Mouse (Mus musculus) hindbrain, embryonic 15.5 days (tissue): ENCODE data around the gene Specc1l. TPM values are rescaled to one million over a fixed set of nuclear protein-coding genes. Genes with fewer than 3 reads are reported as not detected.

Experiments used
- ATAC-seq: fragments of 200-750 bp; cut with Nextera tagmentation; 2 replicates; pipeline ENCODE4 v1.8.0; 2017; ENCODE audit warnings: low read depth, moderate number of reproducible peaks, moderate TSS enrichment; ENCODE audit not compliant: low FRiP score
- H3K27ac ChIP-seq: fragments of 300-500 bp; sonication (generic); replicated peaks from 2 replicates; pipeline ENCODE4 v1.5.1; 2015; ENCODE audit warnings: mild to moderate bottlenecking, inconsistent platforms
- H3K27me3 ChIP-seq: fragments of 300-500 bp; sonication (generic); 2 replicates; pipeline ENCODE4 v1.6.1; 2015; ENCODE audit warnings: control low read depth, inconsistent platforms
- H3K36me3 ChIP-seq: fragments of 300-500 bp; sonication (generic); 2 replicates; pipeline ENCODE4 v1.6.1; 2015; ENCODE audit warnings: control low read depth, inconsistent platforms
- H3K4me1 ChIP-seq: fragments of 300-500 bp; sonication (generic); replicated peaks from 2 replicates; pipeline ENCODE4 v1.6.1; 2015; ENCODE audit warnings: control low read depth, inconsistent platforms
- H3K4me2 ChIP-seq: fragments of 300-500 bp; sonication (generic); 2 replicates; pipeline ENCODE4 v1.6.1; 2015; ENCODE audit warnings: moderate library complexity, mild to moderate bottlenecking, inconsistent platforms
- H3K4me3 ChIP-seq: fragments of 300-500 bp; sonication (generic); 2 replicates; pipeline ENCODE4 v1.5.1; 2015; ENCODE audit warnings: mild to moderate bottlenecking, inconsistent platforms
- H3K9ac ChIP-seq: fragments of 300-500 bp; sonication (generic); 2 replicates; pipeline ENCODE4 v1.6.1; 2015; ENCODE audit warnings: inconsistent platforms
- H3K9me3 ChIP-seq: fragments of 300-500 bp; sonication (generic); 2 replicates; pipeline ENCODE4 v1.6.1; 2016; ENCODE audit warnings: control low read depth, inconsistent platforms
- WGBS: fragments of 180-500 bp; shearing (Covaris S2); methylation state at CpG from one replicate; pipeline ENCODE4 v1.1.7; 2015; 5-methylcytosine and 5-hydroxymethylcytosine counted together
- polyA plus RNA-seq: library from polyadenylated mRNA; unstranded; fragments of >200 nt; fragmentation: Nextera tagmentation; extraction: Ambion mirVana; gene quantifications from 2 replicates; pipeline ENCODE4 v1.2.1, GENCODE M21; 2015

Specc1l gene
- polyA plus RNA-seq: 30.5 and 30.8 TPM in 2 replicates

DNA sequence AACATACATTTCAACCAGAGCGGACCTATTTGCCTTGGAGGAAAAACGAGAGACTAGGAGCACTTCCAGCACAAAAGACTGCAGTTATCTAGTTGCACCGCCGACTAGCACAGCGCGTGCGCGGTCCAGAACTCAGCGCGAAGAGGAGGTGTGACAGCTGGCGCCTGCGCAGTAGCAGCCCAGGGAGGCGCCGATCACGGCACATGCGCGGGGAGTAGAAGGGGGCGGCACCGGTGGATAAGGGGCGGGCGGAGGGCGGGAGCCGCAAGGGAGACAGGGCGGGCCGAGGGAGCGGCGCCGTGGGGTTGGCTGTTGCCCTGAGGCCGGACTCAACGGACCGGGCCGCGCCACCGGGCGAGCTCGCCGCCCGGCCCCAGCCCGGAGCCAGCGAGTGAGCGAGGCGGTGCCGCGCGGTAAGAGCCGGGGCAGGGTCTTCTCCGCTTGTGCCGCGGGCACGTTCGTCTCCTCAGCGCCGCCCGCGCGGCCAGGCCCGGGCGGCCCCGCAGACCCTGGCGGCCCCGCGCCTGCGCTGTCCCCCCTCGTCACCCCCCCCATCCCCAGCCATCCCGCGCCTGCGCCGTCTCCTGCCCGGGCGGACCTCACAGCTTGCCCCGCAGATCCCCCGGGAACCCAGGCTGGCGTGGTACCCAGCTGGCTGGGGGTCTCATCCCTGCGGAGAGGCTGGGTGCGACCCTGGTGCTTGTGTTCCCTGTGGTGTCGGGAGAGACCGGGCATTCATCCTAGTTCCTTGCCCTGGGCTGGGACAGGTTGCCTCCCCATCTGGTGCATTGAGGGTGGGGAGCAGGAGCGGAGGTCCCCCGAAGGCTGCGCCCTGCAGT lies at the start of gene Specc1l:
Gene Specc1l (plus strand): TSS at position 267 of the 839 bp plus-strand sequence.
- Histone ChIP-seq H3K27me3 (no peaks in the 10 kb centered on the region), H3K4me3 (peak within 1 kb of the TSS; percentile 79), H3K4me1 (peaks cover 20% of the 10 kb centered on the region), H3K27ac (peak within 1 kb of the TSS; percentile 99), H3K4me2 (peak within 1 kb of the TSS; percentile 57), H3K9ac (peak within 1 kb of the TSS; percentile 81), H3K9me3 (no peaks in the 10 kb centered on the region), H3K36me3 (no peaks in the 10 kb centered on the region)
- 0% methylated on average over 59 of the region's 80 CpGs for WGBS
- peak; percentile 99 for ATAC-seq

DNA sequence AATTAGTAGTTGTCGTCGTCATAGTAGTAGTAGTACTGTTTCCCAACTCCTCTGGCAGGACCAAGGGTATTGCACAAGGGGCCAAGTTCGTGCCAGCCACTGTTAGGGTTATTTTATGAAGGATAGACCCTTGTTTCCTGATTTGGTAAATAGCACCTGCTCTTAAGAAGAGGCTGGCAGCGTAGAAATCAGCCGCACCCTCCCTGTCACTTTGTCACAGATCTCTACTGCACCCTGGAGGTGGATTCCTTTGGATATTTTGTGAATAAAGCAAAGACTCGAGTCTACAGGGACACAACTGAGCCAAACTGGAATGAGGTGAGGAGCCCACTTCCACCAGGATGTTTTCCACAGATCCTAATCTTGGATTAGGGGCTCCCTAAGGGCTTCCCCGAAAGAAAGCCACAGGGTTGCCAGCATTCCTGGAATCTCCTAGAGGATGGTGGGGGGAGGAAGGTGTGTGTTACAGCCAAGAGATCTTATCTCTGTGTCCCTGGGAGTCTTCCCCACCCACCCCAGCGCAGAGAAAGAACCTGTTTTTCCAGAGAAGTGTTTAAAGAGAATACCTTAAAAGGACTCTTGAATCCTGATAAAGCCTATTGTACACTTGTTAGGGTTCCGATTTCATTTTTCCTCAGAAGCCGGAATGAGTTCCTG lies 45.9 kb upstream of the Specc1l start:
- Histone ChIP-seq H3K9ac (no peak overlapping the region), H3K4me2 (no peak overlapping the region), H3K27me3 (no peaks in the 10 kb centered on the region), H3K36me3 (peaks cover 66% of the 10 kb centered on the region), H3K4me3 (no peak overlapping the region), H3K9me3 (no peaks in the 10 kb centered on the region), H3K4me1 (no peaks in the 10 kb centered on the region), H3K27ac (no peak overlapping the region)
- WGBS: 85% methylated on average over 10 of the region's 10 CpGs
- ATAC-seq: no peak

DNA sequence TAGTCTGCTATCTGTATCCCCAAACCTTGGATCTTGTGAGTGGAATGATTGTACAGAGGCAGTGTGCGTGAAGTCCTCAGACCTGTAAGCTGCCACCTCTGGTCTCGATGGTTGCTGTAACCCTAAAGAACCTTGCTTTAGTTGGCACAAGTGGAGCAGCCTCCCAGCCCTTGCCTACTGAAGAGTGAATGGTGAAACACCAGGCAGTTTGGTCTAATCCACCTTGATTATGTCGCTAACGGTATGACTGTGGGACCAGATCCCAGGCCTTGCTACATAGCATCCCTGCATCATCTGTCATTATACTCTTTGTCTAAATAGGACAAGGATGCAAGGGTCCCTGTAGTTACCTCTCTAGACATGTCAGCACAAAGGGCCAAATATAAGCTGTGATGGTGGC lies 45.3 kb upstream of the Specc1l start:
- Histone ChIP-seq H3K9ac (no peak overlapping the region), H3K36me3 (peaks cover 71% of the 10 kb centered on the region), H3K4me1 (no peaks in the 10 kb centered on the region), H3K4me2 (no peak overlapping the region), H3K27ac (no peak overlapping the region), H3K9me3 (no peaks in the 10 kb centered on the region), H3K4me3 (no peak overlapping the region), H3K27me3 (no peaks in the 10 kb centered on the region)
- 97% methylated on average over 4 of the region's 4 CpGs for WGBS
- ATAC-seq: no peak

DNA sequence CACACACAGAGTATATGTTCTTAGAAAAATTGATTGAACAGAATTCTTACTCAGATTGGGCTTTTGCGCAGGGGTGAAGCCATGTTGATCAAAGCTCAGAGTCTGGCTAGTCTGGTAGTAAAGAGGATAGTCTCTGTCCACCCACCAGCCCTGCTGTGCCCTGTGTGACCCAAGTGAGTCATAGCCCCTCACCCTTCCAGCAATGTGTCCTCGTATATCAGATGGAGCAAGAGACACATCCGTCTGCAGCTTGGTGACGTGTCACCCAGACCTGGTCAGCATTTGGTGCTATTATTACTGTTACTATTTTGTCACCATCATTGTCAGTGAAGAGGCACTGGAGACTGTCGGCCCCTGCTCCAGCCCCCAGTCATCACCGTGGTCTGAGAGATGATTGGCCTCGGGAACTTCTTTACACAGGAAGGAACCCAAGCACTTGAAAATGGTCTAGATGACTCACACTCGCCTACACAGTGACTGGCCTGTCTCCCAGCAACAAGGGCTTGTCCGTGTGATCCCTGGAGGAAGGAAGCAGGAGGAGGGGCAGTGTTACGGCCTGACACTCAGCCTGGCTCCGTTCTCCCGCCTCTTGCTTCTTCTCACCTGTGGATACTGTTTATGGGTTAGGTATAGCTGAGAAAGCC lies 41.5 kb upstream of the Specc1l start:
- Histone ChIP-seq H3K4me1 (no peaks in the 10 kb centered on the region), H3K9ac (no peak overlapping the region), H3K27ac (no peak overlapping the region), H3K9me3 (no peaks in the 10 kb centered on the region), H3K27me3 (no peaks in the 10 kb centered on the region), H3K4me3 (no peak overlapping the region), H3K36me3 (peaks cover 54% of the 10 kb centered on the region), H3K4me2 (no peak overlapping the region)
- no peak for ATAC-seq
- WGBS: 79% methylated on average over 12 of the region's 12 CpGs

DNA sequence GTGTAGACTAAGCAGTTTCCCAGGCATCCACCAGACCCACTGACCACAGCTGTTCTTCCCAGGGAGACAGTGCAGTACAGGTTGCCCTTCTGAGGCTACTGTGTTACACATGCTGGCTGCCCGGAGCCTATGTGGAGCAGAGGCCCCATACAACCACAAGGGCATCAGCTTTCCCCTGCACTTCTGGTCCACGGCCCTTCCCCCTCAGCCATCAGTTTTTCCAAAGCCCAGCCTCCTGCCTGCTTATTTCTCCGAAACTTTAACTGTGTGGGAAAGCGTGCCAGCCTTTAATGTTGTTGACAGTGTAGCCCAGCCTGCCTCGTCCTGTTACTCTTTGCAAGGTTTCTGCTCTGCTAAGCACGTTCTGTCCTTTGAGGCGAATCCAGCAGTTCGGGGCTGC lies 38.8 kb upstream of the Specc1l start:
- H3K27ac ChIP-seq: no peak overlapping the region
- WGBS: 76% methylated on average over 8 of the region's 8 CpGs
- H3K4me1 ChIP-seq: no peaks in the 10 kb centered on the region

DNA sequence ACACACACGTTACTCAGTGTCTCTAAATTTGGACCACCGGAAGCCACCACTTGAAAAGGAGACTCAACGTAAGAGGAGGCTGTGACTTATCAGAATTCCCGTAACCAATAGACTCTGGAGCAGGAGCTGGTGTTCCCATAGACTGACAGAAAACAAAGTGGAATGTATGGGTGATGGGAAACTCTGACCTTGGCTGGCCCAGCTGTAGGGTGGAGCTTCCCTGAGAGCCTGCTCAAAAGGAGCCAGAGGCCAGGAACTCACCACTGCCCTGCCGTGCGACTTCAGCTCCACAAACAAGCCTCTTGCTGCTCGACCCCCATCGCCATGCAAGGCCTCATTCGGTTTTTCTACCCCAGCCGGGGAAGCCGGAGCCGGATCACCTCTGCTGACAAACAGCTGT lies 38.2 kb upstream of the Specc1l start:
- Histone ChIP-seq H3K4me3 (no peak overlapping the region), H3K4me2 (no peak overlapping the region), H3K27ac (no peak overlapping the region), H3K36me3 (peaks cover 57% of the 10 kb centered on the region), H3K9me3 (no peaks in the 10 kb centered on the region), H3K27me3 (no peaks in the 10 kb centered on the region), H3K9ac (no peak overlapping the region), H3K4me1 (no peaks in the 10 kb centered on the region)
- 79% methylated on average over 12 of the region's 12 CpGs for WGBS
- ATAC-seq: no peak

More for the DNA sequence above, 38.8 kb upstream of the Specc1l start:
- H3K27me3 ChIP-seq: no peaks in the 10 kb centered on the region
- no peak overlapping the region for H3K9ac ChIP-seq
- no peak overlapping the region for H3K4me2 ChIP-seq
- H3K36me3 ChIP-seq: peaks cover 56% of the 10 kb centered on the region
- ATAC-seq: no peak
- no peaks in the 10 kb centered on the region for H3K9me3 ChIP-seq
- no peak overlapping the region for H3K4me3 ChIP-seq

DNA sequence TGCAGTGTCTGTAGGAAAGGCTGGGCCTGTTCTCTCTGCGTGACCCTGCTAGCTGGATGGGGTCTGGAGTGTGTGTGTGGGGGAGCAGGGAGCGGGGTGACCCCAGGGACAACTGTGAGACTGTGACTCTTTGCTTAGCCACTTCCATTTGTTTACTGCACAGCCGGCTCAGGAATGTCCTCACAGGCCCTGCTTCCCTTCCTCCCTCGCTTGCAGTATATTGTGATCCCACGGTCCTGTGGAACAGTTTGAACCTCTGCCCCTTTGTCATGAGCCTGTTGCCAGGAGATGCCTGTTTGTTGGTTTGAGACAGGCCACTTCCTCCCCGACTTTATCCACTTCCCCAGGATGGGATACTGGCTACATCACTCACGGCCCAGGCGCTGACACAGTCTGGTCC lies 35.4 kb upstream of the Specc1l start:
- Histone ChIP-seq H3K36me3 (peaks cover 64% of the 10 kb centered on the region), H3K9ac (no peak overlapping the region), H3K27ac (0 out of 2 replicates have a peak overlapping the region, but pooled peaks have one; percentile 8), H3K4me3 (no peak overlapping the region), H3K27me3 (no peaks in the 10 kb centered on the region), H3K4me1 (no peaks in the 10 kb centered on the region), H3K9me3 (no peaks in the 10 kb centered on the region), H3K4me2 (no peak overlapping the region)
- no peak for ATAC-seq
- 79% methylated on average over 8 of the region's 8 CpGs for WGBS

DNA sequence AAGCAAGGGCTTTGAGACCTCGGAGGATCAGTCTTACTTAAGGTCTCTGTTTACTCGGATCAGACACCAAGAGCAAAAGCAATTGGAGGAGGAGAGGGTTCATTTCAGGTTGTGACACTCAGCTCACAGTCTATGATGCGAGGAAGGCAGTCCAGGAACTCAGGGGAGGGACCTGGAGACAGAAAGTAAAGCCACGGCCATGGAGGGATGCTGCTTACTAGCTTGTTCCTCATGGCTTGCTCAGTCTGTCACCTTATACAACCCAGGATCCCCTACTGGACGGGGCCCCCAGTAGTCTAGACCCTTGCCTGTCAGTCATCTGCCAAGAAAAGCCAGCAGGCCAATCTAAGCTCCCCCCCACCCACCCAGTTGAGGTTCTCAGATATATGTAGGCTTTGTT lies 33.0 kb upstream of the Specc1l start:
- Histone ChIP-seq H3K9ac (no peak overlapping the region), H3K4me3 (no peak overlapping the region), H3K4me2 (no peak overlapping the region), H3K9me3 (no peaks in the 10 kb centered on the region), H3K4me1 (no peaks in the 10 kb centered on the region), H3K27me3 (no peaks in the 10 kb centered on the region), H3K27ac (no peak overlapping the region), H3K36me3 (peaks cover 69% of the 10 kb centered on the region)
- 95% methylated on average over 5 of the region's 5 CpGs for WGBS
- ATAC-seq: no peak

DNA sequence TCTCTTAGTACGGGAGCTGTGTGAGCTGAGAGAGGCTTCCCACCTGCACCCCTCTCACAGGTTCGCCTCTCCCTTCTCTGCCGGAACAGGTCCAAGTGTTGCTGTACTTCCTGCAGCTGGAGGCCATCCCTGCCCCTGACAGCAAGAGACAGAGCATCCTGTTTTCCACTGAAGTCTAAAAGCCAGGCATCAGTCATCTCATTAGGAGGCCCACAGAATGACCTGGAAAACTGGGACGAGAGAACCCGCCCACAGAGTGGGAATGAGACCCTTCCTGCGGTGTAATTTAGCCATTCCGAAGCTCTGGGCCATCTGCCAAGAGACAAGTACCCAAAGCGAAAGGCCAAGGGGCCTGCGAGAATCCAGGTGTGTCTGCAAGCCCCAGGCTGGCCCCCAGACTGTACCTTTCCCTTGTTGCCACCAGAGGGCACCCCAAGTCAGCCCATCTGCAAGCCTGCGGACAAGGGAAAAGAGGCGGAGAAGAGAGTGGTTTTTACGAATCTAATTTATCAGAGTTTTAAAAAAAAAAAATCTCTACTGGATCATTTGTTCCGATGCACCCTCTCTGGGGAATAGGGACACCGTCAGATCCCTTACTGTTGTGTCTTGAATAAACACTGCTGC lies 29.6 kb upstream of the Specc1l start:
- no peaks in the 10 kb centered on the region for H3K27me3 ChIP-seq
- H3K9me3 ChIP-seq: no peaks in the 10 kb centered on the region
- H3K4me1 ChIP-seq: no peaks in the 10 kb centered on the region
- WGBS: 42% methylated on average over 14 of the region's 14 CpGs
- no peak overlapping the region for H3K4me3 ChIP-seq
- H3K36me3 ChIP-seq: peaks cover 58% of the 10 kb centered on the region
- peak; percentile 49; the same call in 1 of the 2 replicates for ATAC-seq
- no peak overlapping the region for H3K4me2 ChIP-seq
- H3K9ac ChIP-seq: no peak overlapping the region
- no peak overlapping the region for H3K27ac ChIP-seq

DNA sequence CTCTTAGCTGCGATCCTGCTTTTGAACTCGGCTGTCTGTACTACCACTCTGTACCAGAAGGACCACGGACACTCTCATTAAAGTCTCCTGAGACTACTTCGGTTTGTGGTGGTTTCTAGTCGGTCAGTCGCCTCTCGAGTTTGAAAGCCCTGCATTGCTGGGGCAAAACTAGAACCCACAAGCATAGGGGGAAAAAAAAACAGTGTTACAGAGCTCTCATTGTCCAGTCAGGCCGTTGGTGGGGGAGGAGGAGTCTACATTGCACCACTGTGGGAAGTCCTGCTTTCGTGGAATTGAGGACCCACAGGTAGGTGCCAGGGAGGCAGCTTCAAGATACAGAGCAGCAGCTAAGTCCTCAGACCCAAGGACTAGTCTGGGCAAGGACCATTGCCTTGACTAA lies 27.0 kb upstream of the Specc1l start:
- H3K9ac ChIP-seq: no peak overlapping the region
- no peak overlapping the region for H3K27ac ChIP-seq
- peaks cover 33% of the 10 kb centered on the region for H3K36me3 ChIP-seq
- WGBS: 90% methylated on average over 9 of the region's 9 CpGs
- no peak for ATAC-seq
- no peak overlapping the region for H3K4me2 ChIP-seq
- no peaks in the 10 kb centered on the region for H3K4me1 ChIP-seq
- no peaks in the 10 kb centered on the region for H3K9me3 ChIP-seq
- no peaks in the 10 kb centered on the region for H3K27me3 ChIP-seq
- no peak overlapping the region for H3K4me3 ChIP-seq

DNA sequence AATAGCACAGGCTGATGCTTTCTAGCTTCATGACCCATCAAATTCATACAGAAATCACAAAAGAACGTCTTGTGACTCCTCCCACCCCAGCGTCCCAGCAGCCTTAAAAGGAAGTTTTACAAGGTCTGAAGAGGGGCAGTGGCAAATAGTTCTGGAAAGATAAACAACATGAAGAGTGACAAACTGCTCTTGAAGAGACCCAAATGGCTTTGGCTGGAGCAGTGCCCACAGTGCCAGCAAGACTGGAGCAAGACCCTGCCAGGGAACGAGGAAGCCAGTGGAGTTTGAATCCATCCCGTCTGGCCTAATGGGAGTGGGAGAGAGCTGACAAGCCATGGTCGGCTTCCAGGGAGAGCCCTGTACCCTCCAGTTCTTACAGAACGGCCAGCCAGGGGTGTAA lies 25.3 kb upstream of the Specc1l start:
- H3K9me3 ChIP-seq: no peaks in the 10 kb centered on the region
- 49% methylated on average over 6 of the region's 6 CpGs for WGBS
- no peak overlapping the region for H3K27ac ChIP-seq
- H3K4me3 ChIP-seq: no peak overlapping the region
- no peaks in the 10 kb centered on the region for H3K4me1 ChIP-seq
- H3K9ac ChIP-seq: no peak overlapping the region
- no peaks in the 10 kb centered on the region for H3K27me3 ChIP-seq
- no peak for ATAC-seq
- no peak overlapping the region for H3K4me2 ChIP-seq
- peaks cover 15% of the 10 kb centered on the region for H3K36me3 ChIP-seq
